Mouse (Mus musculus) MEL (cell line): Measurements from ENCODE around the gene Rbm15b. TPM values are rescaled to one million over a fixed set of nuclear protein-coding genes. Genes with fewer than 3 reads are reported as not detected.

Experiments used
- DNase-seq: peaks from one replicate; pipeline ENCODE4 v3.0.0; 2011; ENCODE audit warnings: low read depth, low spot score
- H3K27ac ChIP-seq: 2 replicates; pipeline ENCODE4 v1.5.1; 2012; ENCODE audit warnings: low read depth, mild to moderate bottlenecking, control low read depth, low read length, moderate library complexity; ENCODE audit not compliant: control insufficient read depth
- H3K27me3 ChIP-seq, 2 experiments: fragments of 150-350 bp in 1 of 2; sonication (generic) in 1 of 2; 2 replicates each; pipeline ENCODE4 v1.6.1; 2012; ENCODE audit warnings: low read length in 2 of 2, mild to moderate bottlenecking in 2 of 2, improper control_type of control experiment in 1 of 2, moderate library complexity in 1 of 2; ENCODE audit not compliant: insufficient read depth in 2 of 2, control insufficient read depth in 1 of 2
- H3K36me3 ChIP-seq, 2 experiments: 2 replicates each; pipeline ENCODE4 v1.6.1; 2012 to 2014; ENCODE audit warnings: low read length in 2 of 2, improper control_type of control experiment in 1 of 2, inconsistent platforms in 1 of 2, mild to moderate bottlenecking in 1 of 2; ENCODE audit not compliant: insufficient read depth in 2 of 2, control insufficient read depth in 1 of 2
- H3K4me1 ChIP-seq, 2 experiments: fragments of 150-350 bp in 1 of 2; sonication (generic) in 1 of 2; 2 replicates each; pipeline ENCODE4 v1.6.1; 2012; ENCODE audit warnings: low read length in 2 of 2, improper control_type of control experiment in 1 of 2, mild to moderate bottlenecking in 1 of 2; ENCODE audit not compliant: insufficient read depth in 2 of 2, control insufficient read depth in 1 of 2
- H3K4me3 ChIP-seq, 2 experiments: fragments of 150-350 bp in 1 of 2; sonication (generic) in 1 of 2; 2 replicates each; pipeline ENCODE4 v1.5.1; 2012; ENCODE audit warnings: low read depth in 2 of 2, low read length in 2 of 2, mild to moderate bottlenecking in 2 of 2, moderate library complexity in 2 of 2, control low read depth in 1 of 2, improper control_type of control experiment in 1 of 2; ENCODE audit not compliant: control insufficient read depth in 1 of 2, insufficient read depth in 1 of 2
- H3K79me2 ChIP-seq: 2 replicates; pipeline ENCODE4 v1.6.1; 2012; ENCODE audit warnings: mild to moderate bottlenecking, low read length, moderate library complexity; ENCODE audit not compliant: control insufficient read depth, poor library complexity, insufficient read depth
- H3K9ac ChIP-seq: 2 replicates; pipeline ENCODE4 v1.6.1; 2012; ENCODE audit warnings: low read depth, mild to moderate bottlenecking, control low read depth, low read length, moderate library complexity; ENCODE audit not compliant: control insufficient read depth, poor library complexity, severe bottlenecking
- H3K9me3 ChIP-seq: fragments of 150-350 bp; sonication (generic); replicated peaks from 2 replicates; pipeline ENCODE4 v1.6.1; 2012; ENCODE audit warnings: mild to moderate bottlenecking, low read length, improper control_type of control experiment, moderate library complexity; ENCODE audit not compliant: insufficient read depth
- CHD1 ChIP-seq: IDR thresholded peaks from 2 replicates; pipeline ENCODE4 v1.6.1; 2012; ENCODE audit warnings: low read depth, mild to moderate bottlenecking, inconsistent platforms, low read length, improper control_type of control experiment
- CTCF ChIP-seq, 3 experiments: IDR thresholded peaks in 2 of 3; conservative IDR thresholded peaks in 1 of 3; 2 replicates each; pipeline ENCODE4 v1.5.1; 2011 to 2012; ENCODE audit warnings: low read length in 3 of 3, low read depth in 2 of 3, mild to moderate bottlenecking in 2 of 3, improper control_type of control experiment in 1 of 3, inconsistent platforms in 1 of 3, mixed read lengths in 1 of 3, moderate library complexity in 1 of 3; ENCODE audit not compliant: control insufficient read depth in 1 of 3, insufficient read depth in 1 of 3, poor library complexity in 1 of 3, severe bottlenecking in 1 of 3
- E2F4 ChIP-seq: IDR thresholded peaks from 2 replicates; pipeline ENCODE4 v1.6.1; 2011; ENCODE audit warnings: low read depth, low read length, improper control_type of control experiment, borderline replicate concordance
- EP300 ChIP-seq, 2 experiments: IDR thresholded peaks; 2 replicates each; pipeline ENCODE4 v1.6.1; 2011; ENCODE audit warnings: improper control_type of control experiment in 2 of 2, low read length in 2 of 2, low read depth in 1 of 2, mild to moderate bottlenecking in 1 of 2
- GATA1 ChIP-seq: IDR thresholded peaks from 2 replicates; pipeline ENCODE4 v1.6.1; 2011; ENCODE audit warnings: low read depth, low read length, improper control_type of control experiment
- JUND ChIP-seq: IDR thresholded peaks from 2 replicates; pipeline ENCODE4 v1.6.1; 2011; ENCODE audit warnings: low read depth, mild to moderate bottlenecking, improper control_type of control experiment, low read length
- MAFK ChIP-seq: IDR thresholded peaks from 2 replicates; pipeline ENCODE4 v1.6.1; 2011; ENCODE audit warnings: low read depth, mild to moderate bottlenecking, low read length, improper control_type of control experiment, borderline replicate concordance
- MEF2A ChIP-seq: IDR thresholded peaks from 2 replicates; pipeline ENCODE4 v1.6.1; 2014; ENCODE audit warnings: low read depth, mild to moderate bottlenecking, inconsistent platforms, low read length, improper control_type of control experiment; ENCODE audit not compliant: poor library complexity, insufficient replicate concordance, severe bottlenecking; ENCODE audit errors: extremely low read depth
- MYB ChIP-seq: IDR thresholded peaks from 2 replicates; pipeline ENCODE4 v1.6.1; 2011; ENCODE audit warnings: mild to moderate bottlenecking, low read depth, low read length, improper control_type of control experiment
- SIN3A ChIP-seq: IDR thresholded peaks from 2 replicates; pipeline ENCODE4 v1.6.1; 2012; ENCODE audit warnings: low read length, improper control_type of control experiment, inconsistent platforms
- TBP ChIP-seq: IDR thresholded peaks from 2 replicates; pipeline ENCODE4 v1.8.0; 2011; ENCODE audit warnings: low read depth, low read length, improper control_type of control experiment
- TCF12 ChIP-seq: IDR thresholded peaks from 2 replicates; pipeline ENCODE4 v1.6.1; 2014; ENCODE audit warnings: low read depth, mild to moderate bottlenecking, inconsistent platforms, low read length, improper control_type of control experiment, moderate library complexity
- USF1 ChIP-seq: IDR thresholded peaks from 2 replicates; pipeline ENCODE4 v1.6.1; 2014; ENCODE audit warnings: low read depth, mild to moderate bottlenecking, inconsistent platforms, low read length, improper control_type of control experiment, moderate library complexity
- USF2 ChIP-seq, 2 experiments: IDR thresholded peaks; 2 replicates each; pipeline ENCODE4 v1.6.1; 2011 to 2012; ENCODE audit warnings: improper control_type of control experiment in 2 of 2, low read length in 2 of 2, borderline replicate concordance in 1 of 2, inconsistent platforms in 1 of 2, low read depth in 1 of 2, mild to moderate bottlenecking in 1 of 2; ENCODE audit not compliant: insufficient read depth in 1 of 2
- ZMIZ1 ChIP-seq: IDR thresholded peaks from 2 replicates; pipeline ENCODE4 v1.6.1; 2012; ENCODE audit warnings: low read depth, mild to moderate bottlenecking, inconsistent platforms, low read length, improper control_type of control experiment, moderate library complexity
- polyA plus RNA-seq, 2 experiments: library from polyadenylated mRNA; stranded (reverse) in 1 of 2; unstranded in 1 of 2; fragments of >175 nt in 1 of 2; fragments of >200 nt in 1 of 2; gene quantifications; 2 replicates each; pipeline versions ENCODE4 v1.2.1 to v1.2.4; 2012; ENCODE audit warnings: low replicate concordance in 2 of 2, low read depth in 1 of 2; ENCODE audit not compliant: insufficient read length in 2 of 2, insufficient read depth in 1 of 2, missing spikeins in 1 of 2
- total RNA-seq: library from RNA; depleted of rRNA; stranded (reverse); fragments of 300-350 nt; gene quantifications from 2 replicates; pipeline ENCODE4 v1.2.3, GENCODE M21; 2012

Gene Rbm15b
- total and polyA plus RNA-seq, 3 experiments: 29.7 to 42.2 TPM; not detected in 1

DNA sequence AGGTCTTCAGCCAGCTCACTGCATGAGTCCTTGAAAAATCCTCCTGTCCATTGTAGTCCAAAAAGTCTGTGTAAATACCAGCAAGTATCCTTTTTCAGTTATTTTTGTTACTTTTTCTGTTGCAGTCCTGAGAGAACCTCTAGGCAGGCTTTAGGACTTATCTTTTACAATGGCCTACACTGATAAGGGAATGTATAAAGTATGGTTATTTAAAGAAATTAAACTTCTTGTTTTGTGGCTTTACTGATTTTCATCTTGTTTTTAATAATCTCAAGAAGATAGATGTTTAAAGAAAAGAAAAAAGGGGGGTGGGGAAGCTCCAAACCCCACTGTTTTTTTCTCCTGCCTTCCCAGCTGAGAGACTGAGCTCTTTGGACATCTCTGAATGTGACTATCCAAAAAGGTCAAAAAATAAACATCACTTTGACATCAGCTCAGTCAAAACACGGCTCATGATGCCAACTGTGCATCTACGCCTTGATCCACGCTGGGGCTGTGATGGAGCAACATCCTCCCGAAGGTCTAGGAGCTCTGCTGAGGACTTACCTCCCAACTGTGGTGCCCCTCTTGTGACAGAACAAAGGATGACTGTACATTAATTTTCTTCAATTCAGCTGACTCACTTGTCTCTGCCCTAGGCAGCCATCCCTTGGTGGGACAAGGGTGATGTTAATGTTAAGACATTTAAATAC, 16.0 kb upstream of the Rbm15b start:
- no peak for DNase-seq
- H3K4me1 ChIP-seq: peaks cover 7 to 10% of the 10 kb centered on the region in 2 experiments
- H3K4me3 ChIP-seq: no peak overlapping the region
- TF ChIP-seq MEF2A: 0 out of 2 replicates have a peak, but pooled peaks have one; percentile 55
- peak; percentile 37 to 47; a peak in 2 of 4 replicates for TF ChIP-seq EP300 (IDR thresholded peaks at IDR 0.05; ENCODE audit: low read depth in 1 of 2, low read length in 2 of 2)
- peak; percentile 36; the same call in 1 of the 2 replicates for TF ChIP-seq TCF12
- peak; percentile 71; the same call in 1 of the 2 replicates for TF ChIP-seq GATA1
- TF ChIP-seq E2F4: no peak
- peaks cover 0 to 9% of the 10 kb centered on the region in 2 experiments; a peak in 2 of 4 replicates for H3K36me3 ChIP-seq
- peaks cover 2% of the 10 kb centered on the region in 2 experiments; a peak in 3 of 4 replicates for H3K27me3 ChIP-seq
- H3K79me2 ChIP-seq: no peaks in the 10 kb centered on the region
- no peaks in the 10 kb centered on the region for H3K9me3 ChIP-seq
- H3K27ac ChIP-seq: no peak overlapping the region
- H3K9ac ChIP-seq: no peak overlapping the region

DNA sequence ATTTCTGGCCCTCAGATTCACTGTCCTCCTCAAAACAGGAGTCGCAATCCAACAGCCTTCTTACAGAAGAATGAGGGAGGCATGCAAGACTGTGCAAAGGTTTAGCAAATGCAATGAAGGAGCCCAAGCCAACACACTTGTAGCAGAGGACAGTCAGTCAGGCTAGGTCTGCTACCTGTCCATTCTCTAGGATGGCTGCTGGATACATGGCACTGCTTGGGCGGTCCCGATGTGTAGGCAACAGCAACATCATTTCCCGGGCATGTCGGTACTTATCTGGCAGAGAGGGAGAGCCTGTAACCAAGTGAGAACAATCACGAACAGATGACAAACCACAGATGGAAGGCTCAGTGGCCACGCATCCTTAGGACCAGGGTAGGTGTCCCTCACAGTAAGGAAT, 14.4 kb upstream of the Rbm15b start:
- no peak overlapping the region for H3K4me3 ChIP-seq
- TF ChIP-seq MAFK (no peak), CTCF (IDR thresholded peaks at IDR 0.05 in 2 of 3, conservative IDR thresholded peaks at IDR 0.05 in 1 of 3; ENCODE audit: control insufficient read depth in 1 of 3, insufficient read depth in 1 of 3, low read depth in 2 of 3, low read length in 3 of 3, poor library complexity in 1 of 3, severe bottlenecking in 1 of 3) (no peak), USF1 (no peak), TBP (no peak), JUND (no peak), USF2 (IDR thresholded peaks at IDR 0.05; ENCODE audit: borderline replicate concordance in 1 of 2, insufficient read depth in 1 of 2, low read depth in 1 of 2, low read length in 2 of 2) (no peak), SIN3A (no peak), ZMIZ1 (no peak), MYB (no peak), CHD1 (no peak), EP300 (IDR thresholded peaks at IDR 0.05; ENCODE audit: low read depth in 1 of 2, low read length in 2 of 2) (no peak)
- no peak overlapping the region for H3K9ac ChIP-seq
- H3K9me3 ChIP-seq: no peaks in the 10 kb centered on the region
- no peak for DNase-seq
- no peaks in the 10 kb centered on the region for H3K79me2 ChIP-seq
- peaks cover 3 to 4% of the 10 kb centered on the region in 2 experiments; a peak in 3 of 4 replicates for H3K27me3 ChIP-seq
- peaks cover 7 to 10% of the 10 kb centered on the region in 2 experiments for H3K4me1 ChIP-seq
- peaks cover 0 to 9% of the 10 kb centered on the region in 2 experiments; a peak in 2 of 4 replicates for H3K36me3 ChIP-seq
- H3K27ac ChIP-seq: no peak overlapping the region
